Mouse (Mus musculus): ENCODE data around the gene Tab2. TPM values are rescaled to one million over a fixed set of nuclear protein-coding genes. Genes with fewer than 3 reads are reported as not detected.

Tab2 gene
- total RNA-seq, 2 experiments from 2014 or later = 56.6 to 57.4 TPM

Other genes with a start within 250 kb of the Tab2 start
- 10 to 100 TPM; 16.0 to 18.7 TPM for gene Katna1, start 230.2 kb downstream of the Tab2 start, total RNA-seq (2021)
- 10 to 100 TPM; 18.2 to 18.6 TPM for gene Ginm1, start 163.4 kb downstream of the Tab2 start, total RNA-seq (2021)
- 10 to 100 TPM; 34.6 to 37.2 TPM for gene Ppil4, start 163.3 kb downstream of the Tab2 start, total RNA-seq (2021)
- under 1 TPM in 1 of 2 experiments, not detected in 1; 0.07 TPM for gene Zc3h12d, start 123.8 kb downstream of the Tab2 start, total RNA-seq (2021)